Mouse (Mus musculus) heart, embryonic 11.5 days (tissue): Measurements from ENCODE around the gene Myl6. TPM values are rescaled to one million over a fixed set of nuclear protein-coding genes. Genes with fewer than 3 reads are reported as not detected.

ENCODE experiments used
- ATAC-seq: fragments of 200-750 bp; cut with Nextera tagmentation; replicated peaks from 2 replicates; pipeline ENCODE4 v1.8.0; 2017; ENCODE audit warnings: moderate library complexity; ENCODE audit not compliant: insufficient number of reproducible peaks, low FRiP score, low TSS enrichment
- H3K27ac ChIP-seq: fragments of 300-500 bp; sonication (generic); 2 replicates; pipeline ENCODE4 v1.5.1; 2014; ENCODE audit warnings: mild to moderate bottlenecking, low read depth, low read length
- H3K27me3 ChIP-seq: fragments of 300-500 bp; sonication (generic); 2 replicates; pipeline ENCODE4 v1.6.1; 2014; ENCODE audit warnings: mild to moderate bottlenecking, low read length, mixed read lengths; ENCODE audit not compliant: control insufficient read depth, insufficient read depth
- H3K36me3 ChIP-seq: fragments of 300-500 bp; sonication (generic); 2 replicates; pipeline ENCODE4 v1.6.1; 2014; ENCODE audit warnings: mild to moderate bottlenecking, low read length, moderate library complexity, mixed read lengths; ENCODE audit not compliant: control insufficient read depth, insufficient read depth
- H3K4me1 ChIP-seq: fragments of 300-500 bp; sonication (generic); 2 replicates; pipeline ENCODE4 v1.6.1; 2014; ENCODE audit warnings: low read length; ENCODE audit not compliant: control insufficient read depth, insufficient read depth
- H3K4me2 ChIP-seq: fragments of 300-500 bp; sonication (generic); 2 replicates; pipeline ENCODE4 v1.6.1; 2014; ENCODE audit warnings: mild to moderate bottlenecking, moderate library complexity
- H3K4me3 ChIP-seq: fragments of 300-500 bp; sonication (generic); 2 replicates; pipeline ENCODE4 v1.5.1; 2014; ENCODE audit warnings: low read depth, low read length
- H3K9ac ChIP-seq: fragments of 300-500 bp; sonication (generic); 2 replicates; pipeline ENCODE4 v1.6.1; 2014; ENCODE audit warnings: mild to moderate bottlenecking, low read depth, low read length, moderate library complexity
- H3K9me3 ChIP-seq: fragments of 300-500 bp; sonication (generic); replicated peaks from 2 replicates; pipeline ENCODE4 v1.6.1; 2016; ENCODE audit warnings: low read length; ENCODE audit not compliant: control insufficient read depth
- WGBS: fragments of 180-500 bp; shearing (Covaris S2); extraction: QIAGEN DNeasy Blood & Tissue Kit; methylation state at CpG from one replicate; pipeline ENCODE4 v1.1.7; 2014; ENCODE audit not compliant: insufficient replicate concordance; 5-methylcytosine and 5-hydroxymethylcytosine counted together
- microRNA-seq: library from miRNA; unstranded; fragments of <30 nt; microRNA quantifications from one replicate; pipeline ENCODE4, GENCODE M21; 2016; ENCODE audit warnings: borderline number of aligned reads
- polyA plus RNA-seq: library from polyadenylated mRNA; unstranded; fragments of >200 nt; fragmentation: Nextera tagmentation; extraction: Ambion mirVana; gene quantifications from 2 replicates; pipeline ENCODE4 v1.2.1, GENCODE M21; 2014

Gene Myl6
- polyA plus RNA-seq, 1 experiment from 2014 or later, result 1,242 TPM

GRCm38 (mm10) chr10:128444354-128444753 lies 49.6 kb downstream of the Myl6 start:
- WGBS, result 69% methylated on average over 6 of the region's 6 CpGs
- Histone ChIP-seq H3K9me3 (no peaks in the 10 kb centered on the region), H3K4me1 (no peaks in the 10 kb centered on the region), H3K4me3 (no peak overlapping the region), H3K27ac (no peak overlapping the region), H3K9ac (no peak overlapping the region), H3K36me3 (0 out of 2 replicates have a peak, but pooled peaks cover 4% of the 10 kb centered on the region), H3K27me3 (no peaks in the 10 kb centered on the region), H3K4me2 (no peak overlapping the region)
- ATAC-seq, result no peak

GRCm38 (mm10) chr10:128442718-128443117 lies 51.2 kb downstream of the Myl6 start:
- Histone ChIP-seq H3K27ac (no peak overlapping the region), H3K4me2 (no peak overlapping the region), H3K4me1 (no peaks in the 10 kb centered on the region), H3K9me3 (no peaks in the 10 kb centered on the region), H3K36me3 (peaks cover 12% of the 10 kb centered on the region; the same call in 1 of the 2 replicates), H3K9ac (no peak overlapping the region), H3K27me3 (no peaks in the 10 kb centered on the region), H3K4me3 (no peak overlapping the region)
- 79% methylated on average over 1 of the region's 1 CpGs for WGBS
- no peak for ATAC-seq

GRCm38 (mm10) chr10:128441324-128442119 lies 52.4 kb downstream of the Myl6 start:
- 88% methylated on average over 10 of the region's 10 CpGs for WGBS
- Histone ChIP-seq H3K4me1 (no peaks in the 10 kb centered on the region), H3K27ac (no peak overlapping the region), H3K9me3 (no peaks in the 10 kb centered on the region), H3K4me3 (no peak overlapping the region), H3K27me3 (no peaks in the 10 kb centered on the region), H3K36me3 (peaks cover 14% of the 10 kb centered on the region), H3K4me2 (no peak overlapping the region), H3K9ac (no peak overlapping the region)
- no peak for ATAC-seq

Small RNA genes within 50 kb of the gene (microRNA-seq; reads per million reads assigned to microRNA genes)
- not detected for gene Mir6916
- gene Mir8105, result 0.81 reads per million, percentile 9 among the genes with 10 or more reads in this experiment

Other genes starting within 250 kb of the Myl6 start
- 0.24 TPM in 1 of 2 replicates, not detected in the other for gene Apon, start 240.0 kb downstream of the Myl6 start, polyA plus RNA-seq
- gene Apof, start 225.5 kb downstream of the Myl6 start, polyA plus RNA-seq, result 0.49 TPM in 1 of 2 replicates, not detected in the other
- gene Stat2, start 223.6 kb downstream of the Myl6 start, polyA plus RNA-seq, result 8.6 and 11.0 TPM in 2 replicates
- gene Il23a, start 195.4 kb downstream of the Myl6 start, polyA plus RNA-seq, result 0.86 and 0.89 TPM in 2 replicates
- 25.9 and 27.7 TPM in 2 replicates for gene Pan2, start 190.8 kb downstream of the Myl6 start, polyA plus RNA-seq
- gene Cnpy2, start 171.7 kb downstream of the Myl6 start, polyA plus RNA-seq, result 206 and 224 TPM in 2 replicates
- gene Cs, start 156.4 kb downstream of the Myl6 start, polyA plus RNA-seq, result 424 and 466 TPM in 2 replicates
- gene Coq10a, start 125.1 kb downstream of the Myl6 start, polyA plus RNA-seq, result 12.6 and 14.0 TPM in 2 replicates
- 9.3 and 11.7 TPM in 2 replicates for gene Ankrd52, start 117.0 kb downstream of the Myl6 start, polyA plus RNA-seq
- gene Slc39a5, start 92.9 kb downstream of the Myl6 start, polyA plus RNA-seq, result 0.52 TPM in 1 of 2 replicates, not detected in the other
- gene Nabp2, start 82.7 kb downstream of the Myl6 start, polyA plus RNA-seq, result 61.6 and 70.8 TPM in 2 replicates
- gene Rnf41, start 82.5 kb downstream of the Myl6 start, polyA plus RNA-seq, result 24.5 and 24.8 TPM in 2 replicates
- 70.8 and 82.8 TPM in 2 replicates for gene Smarcc2, start 34.9 kb downstream of the Myl6 start, polyA plus RNA-seq
- gene Myl6b, start 4.5 kb upstream of the Myl6 start, polyA plus RNA-seq, result 3.3 and 5.4 TPM in 2 replicates
- 14.5 and 18.7 TPM in 2 replicates for gene Esyt1, start 31.7 kb upstream of the Myl6 start, polyA plus RNA-seq
- 7.7 and 8.0 TPM in 2 replicates for gene Zc3h10, start 53.6 kb upstream of the Myl6 start, polyA plus RNA-seq
- gene Rpl41, start 55.2 kb upstream of the Myl6 start, polyA plus RNA-seq, result 2,515 and 2,664 TPM in 2 replicates
- gene Pa2g4, start 71.8 kb upstream of the Myl6 start, polyA plus RNA-seq, result 162 and 163 TPM in 2 replicates
- gene Erbb3, start 95.5 kb upstream of the Myl6 start, polyA plus RNA-seq, result 5.8 and 9.1 TPM in 2 replicates
- 551 and 604 TPM in 2 replicates for gene Rps26, start 132.6 kb upstream of the Myl6 start, polyA plus RNA-seq
- 1.9 and 2.3 TPM in 2 replicates for gene Ikzf4, start 151.8 kb upstream of the Myl6 start, polyA plus RNA-seq
- gene Suox, start 179.9 kb upstream of the Myl6 start, polyA plus RNA-seq, result 11.1 and 12.4 TPM in 2 replicates
- 51.3 and 64.5 TPM in 2 replicates for gene Rab5b, start 202.1 kb upstream of the Myl6 start, polyA plus RNA-seq
- gene Pmel, start 210.1 kb upstream of the Myl6 start, polyA plus RNA-seq, result 0.96 and 1.5 TPM in 2 replicates
- 91.1 and 98.5 TPM in 2 replicates for gene Cdk2, start 210.9 kb upstream of the Myl6 start, polyA plus RNA-seq